Mouse (Mus musculus) cerebellum, adult (tissue): Measurements from ENCODE around the gene Nmnat1.
A peak's percentile ranks its signal among the peaks of the same experiment; 100 is the strongest.

Experiments used
- ATAC-seq: cut with Nextera tagmentation; 2 replicates; pipeline ENCODE4 v1.9.2; 2017; ENCODE audit warnings: mild to moderate bottlenecking, moderate library complexity, mixed read lengths; ENCODE audit not compliant: insufficient number of reproducible peaks, low FRiP score, low TSS enrichment

Gene Nmnat1

GRCm38 (mm10) chr4:149485053-149485824 is at the start of gene Nmnat1, which contains the start of gene Lzic:
TSS of gene Nmnat1 (minus strand) at chr4:149485202.
TSS of gene Lzic (plus strand) at chr4:149485229.
- peak; percentile 94 for ATAC-seq

- no peak for ATAC-seq
Observed at GRCm38 (mm10) chr4:149529691-149530090, 44.7 kb upstream of the Nmnat1 start.

- no peak for ATAC-seq
Observed at GRCm38 (mm10) chr4:149527621-149528354, 42.8 kb upstream of the Nmnat1 start.

DNA sequence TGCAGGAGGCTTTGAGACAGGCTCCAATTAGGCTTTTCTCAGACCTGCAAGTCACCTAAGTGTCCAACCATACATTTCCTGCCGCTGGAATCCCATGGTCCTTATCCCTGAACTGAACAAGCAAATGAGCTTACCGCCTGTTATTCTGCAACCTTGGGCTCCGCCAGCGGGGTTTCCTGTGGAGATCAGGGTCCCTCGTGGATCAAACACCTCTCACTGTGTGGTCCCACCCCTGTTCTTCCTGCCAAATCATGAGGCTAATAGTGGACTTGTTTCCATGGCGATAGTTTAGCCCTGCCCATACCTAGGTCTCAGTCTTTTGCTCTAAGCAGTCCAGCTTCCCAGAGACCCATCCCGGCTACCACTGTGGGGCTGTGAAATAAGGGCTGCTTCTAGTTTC is 41.3 kb upstream of the Nmnat1 start:
- ATAC-seq = no peak

GRCm38 (mm10) chr4:149525811-149526210 is 40.8 kb upstream of the Nmnat1 start:
- no peak for ATAC-seq

- ATAC-seq = no peak
Observed at GRCm38 (mm10) chr4:149525170-149525569, 40.2 kb upstream of the Nmnat1 start.

- no peak for ATAC-seq
Observed at GRCm38 (mm10) chr4:149523961-149524360, 39.0 kb upstream of the Nmnat1 start.

DNA sequence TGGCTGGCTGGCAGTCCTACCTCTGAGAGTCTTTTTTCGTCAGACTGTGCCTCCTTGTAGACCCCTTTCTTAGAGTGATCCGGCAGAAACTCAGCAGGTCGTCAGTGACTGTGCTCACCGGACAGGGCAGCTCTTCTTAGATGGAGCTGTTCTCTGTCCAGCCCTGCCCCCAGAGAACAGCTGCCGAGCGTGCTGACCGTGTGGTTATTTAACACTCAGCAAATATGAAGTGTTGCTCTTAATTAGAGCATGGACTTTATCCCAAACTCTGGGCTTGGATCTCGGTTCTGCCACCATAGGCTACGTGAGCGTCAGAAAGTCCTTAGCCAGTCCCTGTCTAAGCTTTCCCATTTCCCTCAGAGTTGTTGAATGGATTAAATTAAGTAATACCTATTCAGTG is 36.3 kb upstream of the Nmnat1 start:
- no peak for ATAC-seq

- peak; percentile 28; the same call in 1 of the 2 replicates for ATAC-seq
Observed at GRCm38 (mm10) chr4:149518351-149519220, 33.6 kb upstream of the Nmnat1 start.

DNA sequence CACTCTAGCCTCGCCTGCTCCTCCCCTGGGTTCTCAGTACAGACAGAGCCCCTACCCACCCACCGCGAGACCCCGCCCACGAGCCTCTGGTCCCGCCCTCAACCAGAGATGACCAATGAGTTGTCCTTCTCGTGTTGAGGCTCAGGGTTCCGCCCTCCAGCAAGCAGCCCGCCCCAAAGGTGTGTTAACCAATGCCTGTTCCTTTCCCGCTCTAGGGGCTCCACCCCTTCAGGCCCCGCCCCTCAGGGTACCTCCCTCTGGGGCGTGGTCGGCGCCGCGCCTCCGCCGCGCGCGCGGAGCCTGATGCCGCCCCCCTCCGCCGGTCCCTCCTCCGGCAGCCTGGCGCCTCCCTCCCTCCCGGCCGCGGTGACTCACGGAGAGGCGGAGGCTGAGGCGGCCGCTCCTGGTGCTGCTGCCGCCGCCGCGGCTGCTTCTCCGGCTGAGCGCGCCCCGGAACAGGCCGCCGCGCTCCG is 32.9 kb upstream of the Nmnat1 start, which contains the start of gene Ctnnbip1:
Gene Ctnnbip1 (plus strand): TSS at position 369 of the 473 bp plus-strand sequence.
- ATAC-seq = peak; percentile 98

DNA sequence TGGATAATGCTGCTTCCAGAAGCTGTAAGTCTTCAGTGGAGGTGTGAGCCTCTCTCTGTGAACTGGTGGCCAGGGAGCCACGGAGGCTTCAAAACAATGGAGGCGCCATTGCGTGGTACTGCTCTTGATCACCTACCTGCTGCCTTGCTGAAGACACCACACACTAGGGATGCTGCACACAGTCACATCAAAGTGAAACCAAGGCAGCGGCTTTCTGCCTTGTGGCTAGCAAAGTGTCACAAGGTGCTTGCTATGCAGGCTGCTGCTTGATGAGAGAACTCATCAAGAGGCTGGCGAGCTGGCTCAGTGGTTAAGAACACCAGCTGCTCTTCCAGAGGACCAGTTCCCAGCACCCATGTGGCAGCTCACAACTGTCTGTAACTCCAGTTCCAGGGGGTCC is 30.7 kb upstream of the Nmnat1 start:
- ATAC-seq = no peak

GRCm38 (mm10) chr4:149512072-149512471 is 27.1 kb upstream of the Nmnat1 start:
- ATAC-seq = no peak

DNA sequence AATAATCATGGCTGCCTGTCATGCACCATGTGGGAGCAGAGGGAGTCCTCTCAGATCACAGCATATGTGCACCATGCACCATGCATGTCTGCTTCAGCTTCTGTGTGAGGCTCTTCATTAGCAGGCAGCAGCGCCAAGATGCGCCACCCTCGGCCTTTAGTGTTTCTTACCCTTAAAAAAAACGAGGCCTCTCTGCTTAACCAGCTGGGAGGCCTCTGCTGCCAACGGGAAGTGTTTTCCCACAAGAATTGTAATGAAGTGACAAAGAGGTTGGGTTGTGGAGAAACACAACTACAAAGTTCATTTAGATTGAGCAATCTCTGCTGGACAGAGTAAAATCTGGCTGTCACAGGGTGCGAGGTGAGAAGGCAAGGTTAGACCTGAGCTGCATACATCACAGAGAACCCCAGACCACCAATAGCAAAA is 26.2 kb upstream of the Nmnat1 start:
- ATAC-seq = no peak

DNA sequence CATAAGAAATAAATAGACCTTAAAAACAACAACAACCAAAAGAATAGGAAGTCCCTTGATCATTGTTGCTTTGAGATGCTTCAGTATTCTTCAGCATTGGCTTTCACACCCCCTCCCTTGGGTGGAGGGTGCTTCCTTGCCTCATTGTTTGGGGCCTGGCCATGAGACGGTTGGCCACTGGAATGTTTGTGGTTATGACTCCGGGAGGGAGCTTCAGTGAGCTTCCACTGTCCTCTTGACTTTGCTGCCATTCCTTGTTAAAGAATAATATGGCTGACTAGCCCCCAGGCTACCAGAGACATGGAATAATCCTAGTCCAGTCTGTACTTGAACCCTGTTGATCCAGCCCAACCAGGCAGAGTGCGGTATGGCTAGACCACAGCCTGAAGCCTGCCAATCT is 21.9 kb upstream of the Nmnat1 start:
- no peak for ATAC-seq

- no peak for ATAC-seq
Observed at GRCm38 (mm10) chr4:149505261-149505967, 20.4 kb upstream of the Nmnat1 start.

DNA sequence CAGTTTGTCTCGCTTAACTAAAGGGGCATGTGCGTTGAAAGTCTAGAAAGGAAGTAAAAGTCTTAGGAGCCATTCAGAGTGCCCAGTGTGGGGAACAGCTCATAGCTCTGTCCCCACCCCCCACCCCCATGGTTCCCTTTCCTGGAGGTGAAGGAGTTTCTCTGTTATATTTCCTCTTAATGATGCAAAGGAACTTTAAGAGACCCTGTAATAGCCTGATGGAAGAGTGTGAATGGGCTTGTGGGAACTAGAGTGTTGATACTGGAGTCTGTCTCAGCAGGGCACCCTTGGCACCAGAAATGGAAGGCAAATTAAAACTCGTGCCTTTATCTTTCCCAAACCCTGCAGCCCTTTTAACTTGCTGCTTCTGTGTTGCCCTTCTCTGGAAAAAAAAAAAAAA is 19.9 kb upstream of the Nmnat1 start:
- no peak for ATAC-seq

- ATAC-seq = no peak
Observed at GRCm38 (mm10) chr4:149504363-149504762, 19.4 kb upstream of the Nmnat1 start.

GRCm38 (mm10) chr4:149499790-149500189 is 14.8 kb upstream of the Nmnat1 start:
- ATAC-seq = no peak

- ATAC-seq = no peak
Observed at GRCm38 (mm10) chr4:149498901-149499300, 13.9 kb upstream of the Nmnat1 start.

DNA sequence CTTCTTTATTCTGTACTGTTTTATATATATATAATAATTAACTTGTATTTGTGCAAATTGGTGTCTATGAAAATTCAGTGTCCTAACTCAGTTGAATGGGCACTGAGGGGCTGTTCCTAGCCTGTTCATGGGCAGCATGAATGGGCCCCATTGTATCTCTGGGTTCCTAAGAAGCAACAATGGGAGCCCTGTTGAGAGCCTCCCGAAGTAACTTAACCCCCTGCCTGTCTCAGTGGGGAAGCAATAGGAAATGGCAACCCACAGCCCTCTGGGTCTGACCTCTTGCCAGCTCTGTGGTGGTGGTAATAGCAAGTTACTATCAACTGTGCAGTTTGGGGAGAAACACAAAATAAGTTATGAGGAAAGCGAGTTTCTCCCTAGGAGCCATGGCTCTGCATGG is 11.6 kb upstream of the Nmnat1 start:
- no peak for ATAC-seq
